Mouse (Mus musculus) lung, postnatal 14 days (tissue): ENCODE measurements around the gene Fam227a.
"Not testable (repeated sequence)": the region's sequence is repeated elsewhere in the genome, so short reads cannot be mapped to it uniquely, and the experiment has no call there.

Source experiments
- DNase-seq: peaks from one replicate; pipeline ENCODE4 v3.0.0; 2021

The Fam227a gene

GRCm38 (mm10) chr15:79683707-79684465 is 25.1 kb upstream of the Fam227a start:
- DNase-seq = no peak

DNA sequence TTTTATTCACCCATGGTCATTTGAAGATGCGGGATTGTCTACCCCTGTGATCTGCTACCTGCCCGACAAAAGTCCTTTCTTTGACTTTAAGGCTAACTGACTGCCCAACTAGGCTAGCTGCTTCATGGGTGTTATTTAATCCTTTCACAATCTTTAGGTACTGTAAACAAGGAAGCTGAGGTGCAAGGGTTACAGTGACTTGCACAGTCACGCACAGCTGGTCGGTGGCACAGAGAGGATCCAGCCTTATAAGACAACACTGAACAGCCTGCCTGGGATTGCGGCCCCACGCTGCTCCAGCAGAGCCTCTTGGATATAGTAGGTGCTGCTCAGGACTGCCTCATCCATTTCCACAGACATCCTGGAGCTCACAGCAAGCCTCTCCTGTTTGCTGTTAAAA is 24.4 kb upstream of the Fam227a start:
- no peak for DNase-seq

- DNase-seq = no peak
Measured at GRCm38 (mm10) chr15:79681973-79682372, 23.2 kb upstream of the Fam227a start.

DNA sequence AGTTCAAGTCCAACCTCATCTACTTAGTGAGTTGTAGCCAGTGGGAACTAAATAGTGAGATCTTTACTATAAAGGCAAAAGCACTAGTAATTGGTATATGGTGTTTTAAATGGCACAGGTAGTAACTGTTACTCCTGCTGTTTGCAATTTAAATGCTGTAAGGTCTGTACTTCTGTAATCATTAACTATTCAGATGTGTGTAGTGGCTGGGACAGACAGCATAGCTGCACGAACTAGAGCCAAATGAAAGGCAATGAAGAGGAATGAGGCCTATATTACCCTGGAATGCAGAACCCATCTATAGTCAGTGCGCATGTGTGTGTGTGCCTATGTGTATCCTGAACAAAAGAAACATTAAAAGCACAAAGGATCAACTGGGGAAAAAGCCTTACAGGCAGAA is 19.2 kb upstream of the Fam227a start:
- no peak for DNase-seq

GRCm38 (mm10) chr15:79671828-79672348 is 13.1 kb upstream of the Fam227a start:
- not testable (repeated sequence) for DNase-seq

DNA sequence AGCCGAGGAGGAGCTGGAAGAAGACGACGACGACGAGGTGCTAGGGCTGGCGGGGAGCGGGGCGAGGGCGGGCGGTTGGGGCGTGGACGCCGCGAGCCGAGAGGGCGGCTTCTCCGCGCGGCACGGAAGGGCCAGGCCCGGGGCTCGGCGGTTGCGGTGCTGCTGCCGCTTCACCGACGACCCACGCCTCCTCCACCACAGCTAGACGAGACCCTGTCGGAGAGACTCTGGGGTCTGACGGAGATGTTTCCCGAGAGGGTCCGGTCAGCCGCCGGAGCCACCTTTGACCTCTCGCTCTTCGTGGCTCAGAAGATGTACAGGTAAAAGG is 12.2 kb upstream of the Fam227a start:
- DNase-seq = no peak

GRCm38 (mm10) chr15:79670249-79670971 is 11.7 kb upstream of the Fam227a start, which contains the start of gene Tomm22:
TSS of gene Tomm22 (plus strand) at chr15:79670861.
- peak; percentile 90 for DNase-seq

GRCm38 (mm10) chr15:79669195-79669594 is 10.4 kb upstream of the Fam227a start:
- DNase-seq = peak; percentile 26

GRCm38 (mm10) chr15:79664666-79665065 is 5.9 kb upstream of the Fam227a start:
- DNase-seq = no peak

- peak; percentile 39 for DNase-seq
Measured at GRCm38 (mm10) chr15:79661852-79662251, 3.1 kb upstream of the Fam227a start.

DNA sequence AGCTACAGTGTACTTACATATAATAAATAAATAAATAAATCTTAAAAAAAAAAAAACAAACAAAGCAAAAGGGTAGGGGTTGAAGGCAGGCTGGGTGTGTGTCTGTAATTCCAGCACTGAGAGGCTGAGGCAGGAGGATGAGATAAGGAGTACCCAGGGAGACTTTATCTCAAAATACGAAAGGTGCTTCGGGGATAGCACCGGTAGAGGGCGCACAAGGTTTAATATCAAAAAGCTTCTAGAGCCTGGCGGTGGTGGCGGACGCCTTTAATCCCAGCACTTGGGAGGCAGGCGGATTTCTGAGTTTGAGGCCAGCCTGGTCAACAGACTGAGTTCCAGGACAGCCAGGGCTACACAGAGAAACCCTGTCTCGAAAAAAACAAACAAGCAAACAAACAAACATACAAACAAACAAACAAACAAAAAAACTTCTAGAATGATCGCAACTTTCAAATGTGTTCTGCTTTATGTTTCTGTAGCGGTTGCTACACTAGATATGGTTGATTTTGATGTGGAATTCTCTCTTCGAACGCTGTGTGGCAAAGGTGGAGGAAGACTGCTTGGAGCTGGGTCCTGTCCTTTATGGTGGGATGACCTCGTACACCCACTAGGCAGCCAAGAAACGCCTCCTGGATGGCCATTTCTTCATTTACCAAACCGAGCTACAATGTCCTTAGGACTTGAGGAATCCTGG is 772 bp downstream of the Fam227a start:
- peak; percentile 92 for DNase-seq

DNA sequence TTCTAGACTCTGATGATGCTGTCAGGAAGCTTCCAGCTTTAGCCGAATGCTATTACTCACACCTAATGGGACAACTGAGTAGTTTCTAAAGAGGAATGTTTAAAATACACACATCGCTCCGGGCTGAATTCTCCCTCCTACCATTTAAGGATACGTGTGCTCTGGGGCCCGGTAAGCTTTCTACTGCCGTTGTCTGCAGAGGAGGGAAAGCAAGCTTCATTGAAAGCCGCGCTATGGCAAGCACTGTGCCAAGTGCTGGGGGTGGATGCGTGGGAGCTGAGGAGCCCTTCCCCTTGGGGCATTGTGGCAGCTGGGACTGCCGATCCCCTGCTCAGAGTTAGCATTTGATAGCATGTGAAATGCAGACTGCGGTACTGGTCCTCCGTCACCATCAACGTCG is 2.3 kb downstream of the Fam227a start:
- no peak for DNase-seq

DNA sequence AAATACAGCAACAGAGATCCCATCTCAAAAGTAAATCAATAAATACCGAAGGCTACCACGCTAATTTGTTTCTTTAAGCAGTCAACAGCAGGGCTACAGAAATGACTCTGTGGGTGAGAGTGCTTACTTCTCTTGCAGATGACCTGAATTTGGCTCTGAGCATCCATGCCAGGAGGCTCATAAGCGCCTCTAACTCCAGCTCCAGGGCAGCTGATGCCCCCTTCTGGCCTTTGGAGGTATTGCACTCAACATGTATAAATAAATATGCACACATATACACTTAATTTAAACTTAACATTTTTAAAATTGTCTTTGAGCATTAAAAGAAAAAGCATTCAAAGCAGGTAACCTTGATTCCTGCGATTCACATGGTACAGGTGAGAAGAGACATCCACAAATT is 7.3 kb downstream of the Fam227a start:
- no peak for DNase-seq

DNA sequence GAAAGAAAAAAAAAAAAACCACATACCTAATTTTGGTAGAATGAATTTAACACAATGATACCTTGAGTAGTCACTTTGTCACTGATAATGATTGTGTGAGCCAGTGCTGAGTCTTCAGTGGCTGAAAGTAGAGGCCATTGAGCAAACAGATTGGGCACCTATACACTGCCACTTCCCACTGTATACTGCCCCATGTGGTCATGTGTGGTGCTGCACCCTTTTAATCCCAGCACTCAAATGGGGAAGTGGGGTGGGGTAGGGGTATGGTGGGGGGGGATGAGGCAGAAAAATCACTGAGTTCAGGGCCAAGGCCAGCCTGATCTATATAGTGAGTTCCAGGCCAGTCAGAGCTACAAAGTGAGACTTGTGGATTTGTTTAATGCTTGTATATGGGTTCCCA is 8.2 kb downstream of the Fam227a start:
- peak; percentile 54 for DNase-seq

DNA sequence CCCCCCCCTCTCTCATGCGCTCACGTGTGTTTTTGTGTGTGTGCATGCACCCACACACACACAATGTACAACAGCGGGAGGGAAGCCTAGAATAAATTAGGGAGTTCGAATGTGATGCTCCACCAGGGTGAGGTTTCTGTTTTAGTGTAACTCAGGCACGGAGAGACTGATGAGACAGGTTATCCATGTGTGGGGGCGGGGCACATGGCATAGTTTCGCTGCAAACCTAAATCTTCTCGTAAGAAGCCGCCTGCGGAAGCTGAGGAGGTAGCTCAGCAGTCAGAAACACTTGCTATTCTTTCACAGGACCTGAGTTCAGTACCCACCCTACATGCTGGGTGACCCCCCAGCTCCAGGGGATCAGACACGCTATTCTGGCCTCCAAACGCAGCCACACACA is 10.6 kb downstream of the Fam227a start:
- DNase-seq = no peak

DNA sequence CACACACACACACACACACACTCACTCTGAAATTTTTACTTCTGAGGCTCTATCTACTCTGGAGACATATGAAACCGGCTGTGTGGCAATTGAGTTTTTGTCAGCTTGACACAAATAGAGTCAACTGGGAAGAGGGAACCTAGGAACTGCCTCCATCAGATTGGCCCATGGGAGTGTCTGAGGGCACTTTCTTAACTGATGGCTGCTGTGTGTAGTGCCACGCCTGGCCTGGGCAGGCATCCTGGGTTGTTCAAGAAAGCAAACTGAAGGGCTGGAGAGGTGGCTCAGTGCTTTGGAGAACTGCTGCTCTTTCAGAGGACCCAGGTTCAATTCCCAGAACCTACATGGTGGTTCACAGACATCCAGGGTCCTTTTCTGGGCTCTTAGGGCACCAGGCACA is 13.3 kb downstream of the Fam227a start:
- DNase-seq = no peak

- no peak for DNase-seq
Measured at GRCm38 (mm10) chr15:79641135-79641817, 17.5 kb downstream of the Fam227a start.

DNA sequence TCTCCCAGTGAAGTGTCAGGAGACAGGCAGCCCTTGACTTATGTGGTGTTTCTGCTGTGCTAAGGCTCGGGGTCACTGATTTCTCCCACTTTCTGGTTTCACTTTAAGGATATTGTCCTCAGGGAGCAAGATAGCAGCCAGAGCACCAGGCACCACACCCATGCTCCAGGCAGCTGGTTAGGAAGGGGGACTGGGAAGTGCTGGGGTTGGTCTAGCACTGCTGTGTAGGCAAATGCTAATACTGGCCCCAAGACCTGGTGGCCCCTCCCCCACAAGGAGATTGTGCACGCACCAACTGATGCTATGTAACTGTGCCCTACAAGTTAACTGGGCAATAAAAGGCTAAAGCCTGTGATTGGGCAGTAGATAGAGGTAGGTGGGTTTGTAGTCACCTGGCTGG is 28.3 kb downstream of the Fam227a start:
- DNase-seq = no peak

GRCm38 (mm10) chr15:79619770-79620414 is 38.9 kb downstream of the Fam227a start:
- DNase-seq = no peak

DNA sequence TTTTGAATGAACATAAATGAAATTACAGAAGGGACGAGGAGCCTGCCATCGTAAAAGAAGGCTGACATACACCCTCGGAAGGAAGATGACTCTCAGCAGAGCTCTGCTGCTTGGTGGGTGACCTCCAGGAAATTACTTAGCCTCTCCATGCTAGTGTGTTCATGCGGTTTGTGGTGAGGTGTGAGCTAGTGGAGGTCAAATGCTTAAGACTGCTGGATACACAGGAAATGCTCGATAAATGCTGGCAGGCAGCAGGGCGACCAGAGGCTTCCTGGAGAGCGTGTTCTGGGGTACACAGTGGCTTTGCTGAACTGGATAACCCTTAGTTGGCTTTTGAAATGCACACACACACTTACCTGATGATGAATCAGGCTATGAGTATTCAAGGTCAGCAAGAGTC is 40.3 kb downstream of the Fam227a start:
- DNase-seq = no peak

DNA sequence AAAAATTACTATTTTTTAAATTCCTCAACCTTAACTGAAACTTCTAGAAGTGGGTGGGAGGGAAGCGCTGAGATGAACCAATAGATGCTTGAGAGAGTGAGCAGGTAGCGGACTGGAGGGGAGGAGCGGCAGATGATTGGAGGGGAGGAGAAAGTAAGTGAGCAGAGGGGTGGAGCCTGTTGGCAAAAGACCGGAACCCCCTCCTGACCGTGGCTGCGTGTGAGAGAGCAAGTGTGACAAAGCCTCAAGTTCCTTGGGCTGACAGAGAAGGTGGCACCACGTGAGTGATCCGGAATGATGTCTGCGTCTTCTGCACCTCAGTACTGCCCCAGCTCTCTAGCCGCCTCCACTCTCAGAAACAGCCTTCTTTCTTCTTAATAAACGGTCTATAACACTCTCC is 41.6 kb downstream of the Fam227a start:
- no peak for DNase-seq

DNA sequence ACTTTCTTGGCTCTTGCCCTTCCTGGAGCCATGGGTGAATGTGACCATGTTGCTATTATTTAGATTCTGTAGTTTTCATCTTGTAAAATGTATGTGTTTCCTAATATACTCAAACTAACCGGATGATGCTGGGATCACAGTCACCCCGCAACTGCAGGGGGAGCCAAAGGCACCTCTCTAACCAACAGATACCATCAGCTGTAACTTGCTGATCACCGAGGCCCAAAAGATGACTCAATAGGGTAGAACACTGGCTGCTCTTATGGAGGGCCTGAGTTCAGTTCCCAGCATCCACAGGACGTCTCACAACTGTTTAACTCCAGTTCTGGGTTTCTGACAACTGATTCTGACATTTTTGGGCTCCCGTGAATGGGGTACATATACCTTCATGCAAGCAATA is 42.0 kb downstream of the Fam227a start:
- DNase-seq = no peak

GRCm38 (mm10) chr15:79615501-79615900 is 43.3 kb downstream of the Fam227a start:
- no peak for DNase-seq
